8 mouse cellular contexts compared by ENCODE assay signal in the genomic region with DNA sequence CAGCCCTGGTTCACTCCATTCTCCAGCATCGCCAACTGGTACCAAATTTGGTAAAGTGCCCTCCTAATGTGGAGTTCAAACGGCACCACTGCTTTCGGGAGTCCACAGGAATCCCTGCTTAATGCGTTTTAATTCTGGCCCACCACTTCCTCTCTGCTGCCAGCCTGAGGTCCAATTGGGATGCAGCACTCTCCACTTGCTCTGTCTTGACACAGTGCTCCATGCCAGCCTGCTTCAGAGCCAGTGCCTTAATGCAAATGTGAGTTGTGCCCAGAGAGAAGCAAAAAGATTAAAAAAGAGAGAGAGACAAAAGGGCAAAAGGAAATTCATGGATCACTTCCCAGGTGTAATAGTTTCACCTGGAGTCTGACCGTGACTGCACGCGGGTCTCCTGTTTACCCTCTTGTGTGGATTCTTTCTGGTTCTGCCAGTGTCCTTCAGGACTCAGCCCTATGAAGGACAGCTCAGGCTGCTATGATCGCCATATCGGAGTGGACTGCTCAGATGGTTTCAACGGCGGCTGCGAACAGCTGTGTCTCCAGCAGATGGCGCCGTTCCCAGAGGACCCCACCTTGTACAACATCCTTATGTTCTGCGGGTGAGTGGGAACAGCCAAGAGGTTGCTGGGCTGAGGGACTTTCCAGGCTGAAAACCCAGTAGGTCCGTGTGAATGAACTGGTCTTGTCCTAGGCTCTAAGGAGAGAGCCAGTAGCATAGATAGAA.
DNase-seq lines count a peak whose midpoint lies in the region; ATAC-seq and TF ChIP-seq lines count a peak whose summit lies in the region.

No protein-coding gene starts in this region.

- no peaks in the 10 kb centered on the region for H3K79me2 ChIP-seq in liver, adult 2 months (ENCODE audit: control insufficient read depth, insufficient read depth, low read length)

- no peak overlapping the region for H3K9ac ChIP-seq in liver, embryonic 12.5 days
- no peak overlapping the region for H3K9ac ChIP-seq in liver, adult 2 months (ENCODE audit: low read depth, low read length)
- no peak overlapping the region for H3K9ac ChIP-seq in neural tube, embryonic 12.5 days

- no peaks in the 10 kb centered on the region for H3K9me3 ChIP-seq in liver, embryonic 12.5 days (replicated peaks)
- H3K9me3 ChIP-seq in neural tube, embryonic 12.5 days: no peaks in the 10 kb centered on the region

- TF ChIP-seq POLR2A in cortical plate, adult 2 months (IDR thresholded peaks at IDR 0.05; ENCODE audit: extremely low read depth, insufficient read depth, low read length): no peak
- TF ChIP-seq POLR2A in liver, adult 2 months (IDR thresholded peaks at IDR 0.05; ENCODE audit: extremely low read depth, insufficient read depth, low read length): no peak

- H3K4me1 ChIP-seq in liver, embryonic 12.5 days: no peaks in the 10 kb centered on the region
- no peaks in the 10 kb centered on the region for H3K4me1 ChIP-seq in cortical plate, adult 2 months (ENCODE audit: control insufficient read depth, insufficient read depth, low read length)
- no peaks in the 10 kb centered on the region for H3K4me1 ChIP-seq in liver, adult 2 months (ENCODE audit: control insufficient read depth, insufficient read depth, low read length)
- no peaks in the 10 kb centered on the region for H3K4me1 ChIP-seq in neural tube, embryonic 12.5 days

- H3K4me3 ChIP-seq in liver, embryonic 12.5 days: no peak overlapping the region
- no peak overlapping the region for H3K4me3 ChIP-seq in cortical plate, adult 2 months (ENCODE audit: insufficient read depth, low read length)
- H3K4me3 ChIP-seq in liver, adult 2 months (ENCODE audit: insufficient read depth, low read depth, low read length): no peak overlapping the region
- no peak overlapping the region for H3K4me3 ChIP-seq in neural tube, embryonic 12.5 days

- WGBS in liver, embryonic 12.5 days (ENCODE audit: insufficient replicate concordance): 30% methylated on average over 16 of the region's 16 CpGs
- 27% methylated on average over 16 of the region's 16 CpGs for WGBS in liver, adult 2 months
- 48% methylated on average over 16 of the region's 16 CpGs for WGBS in neural tube, embryonic 12.5 days

- H3K4me2 ChIP-seq in liver, embryonic 12.5 days: no peak overlapping the region
- H3K4me2 ChIP-seq in neural tube, embryonic 12.5 days (replicated peaks): no peak overlapping the region

- no peaks in the 10 kb centered on the region for H3K27me3 ChIP-seq in liver, embryonic 12.5 days (replicated peaks)
- H3K27me3 ChIP-seq in liver, adult 2 months (ENCODE audit: control insufficient read depth, insufficient read depth, low read length): no peaks in the 10 kb centered on the region
- no peaks in the 10 kb centered on the region for H3K27me3 ChIP-seq in neural tube, embryonic 12.5 days (replicated peaks)

- DNase-seq in liver: peak; percentile 40
- DNase-seq in gastrocnemius, postnatal 4 days (ENCODE audit: low spot score in 2 of 2): peak; percentile 33 to 59
- DNase-seq in kidney, adult 8-10 months: peak; percentile 40 to 74
- no peak for DNase-seq in liver, adult 2 months (ENCODE audit: extremely low read depth, low read depth, low spot score)
- no peak for DNase-seq in spleen, adult 12 weeks (ENCODE audit: low spot score)

- H3K27ac ChIP-seq in liver, embryonic 12.5 days: no peak overlapping the region
- H3K27ac ChIP-seq in cortical plate, adult 2 months (ENCODE audit: insufficient read depth, low read length): no peak overlapping the region
- H3K27ac ChIP-seq in liver, adult 2 months (replicated peaks; ENCODE audit: insufficient read depth, low read depth, low read length): no peak overlapping the region
- no peak overlapping the region for H3K27ac ChIP-seq in neural tube, embryonic 12.5 days

- peak; percentile 45 for TF ChIP-seq CTCF in cortical plate, adult 2 months (IDR thresholded peaks at IDR 0.05; ENCODE audit: extremely low read depth, insufficient read depth, low read length)
- peak; percentile 53; the same call in 1 of the 2 replicates for TF ChIP-seq CTCF in liver, adult 2 months (IDR thresholded peaks at IDR 0.05; ENCODE audit: low read depth, low read length)

- no peak for ATAC-seq in liver, embryonic 12.5 days
- peak; percentile 75; the same call in 1 of the 2 replicates for ATAC-seq in neural tube, embryonic 12.5 days (ENCODE audit: low FRiP score, low read depth)

- H3K36me3 ChIP-seq in liver, embryonic 12.5 days: no peaks in the 10 kb centered on the region
- no peaks in the 10 kb centered on the region for H3K36me3 ChIP-seq in liver, adult 2 months (ENCODE audit: control insufficient read depth, insufficient read depth, low read length)
- H3K36me3 ChIP-seq in neural tube, embryonic 12.5 days: no peaks in the 10 kb centered on the region

Comparison
In these comparisons a context has a peak if more than half of its experiments do, and no peak if none do; other contexts are left out.
1. DNase-seq: peak in liver (single experiment), gastrocnemius, postnatal 4 days (2 of 2) and kidney, adult 8-10 months (2 of 2); none in liver, adult 2 months (single experiment) and spleen, adult 12 weeks (single experiment).